Mouse (Mus musculus): ENCODE results near the gene Slit2. TPM values are rescaled to one million over a fixed set of nuclear protein-coding genes. Genes with fewer than 3 reads are reported as not detected.

Slit2 gene
- total RNA-seq, 2 experiments from 2014 or later, result 38.9 to 45.8 TPM

- no peak for DNase-seq
These were observed 247.6 kb downstream of the Slit2 start for GRCm38 (mm10) chr5:48230430-48231080.

GRCm38 (mm10) chr5:48234728-48235127 is 251.8 kb downstream of the Slit2 start:
- DNase-seq, result no peak

- DNase-seq, result no peak
These were observed 252.3 kb downstream of the Slit2 start for GRCm38 (mm10) chr5:48235270-48235669.

- DNase-seq, result peak; percentile 30 to 43
These were observed 257.8 kb downstream of the Slit2 start for GRCm38 (mm10) chr5:48240751-48241150.

GRCm38 (mm10) chr5:48248327-48248726 is 265.4 kb downstream of the Slit2 start:
- no peak for DNase-seq

- no peak for DNase-seq
These were observed 294.6 kb downstream of the Slit2 start for GRCm38 (mm10) chr5:48277561-48277960.

- DNase-seq, result no peak
These were observed 318.2 kb downstream of the Slit2 start for GRCm38 (mm10) chr5:48301186-48301585.

- DNase-seq, result no peak
These were observed 332.2 kb downstream of the Slit2 start for GRCm38 (mm10) chr5:48315057-48315602.

GRCm38 (mm10) chr5:48320597-48320996 is 337.7 kb downstream of the Slit2 start:
- DNase-seq, result no peak

GRCm38 (mm10) chr5:48326221-48326620 is 343.3 kb downstream of the Slit2 start:
- no peak for DNase-seq

GRCm38 (mm10) chr5:48327652-48328051 is 344.7 kb downstream of the Slit2 start, which contains the start of gene 5730480H06Rik:
Gene 5730480H06Rik, plus strand, starts transcription at chr5:48327952.
- no peak for DNase-seq

- DNase-seq, result no peak
These were observed 346.8 kb downstream of the Slit2 start for GRCm38 (mm10) chr5:48329751-48330150.

- DNase-seq, result no peak
These were observed 347.9 kb downstream of the Slit2 start for GRCm38 (mm10) chr5:48330817-48331216.

- DNase-seq, result no peak
These were observed 348.5 kb downstream of the Slit2 start for GRCm38 (mm10) chr5:48331441-48331840.

GRCm38 (mm10) chr5:48333407-48333806 is 350.5 kb downstream of the Slit2 start:
- DNase-seq, result no peak

GRCm38 (mm10) chr5:48333884-48334513 is 351.1 kb downstream of the Slit2 start:
- no peak for DNase-seq

GRCm38 (mm10) chr5:48340808-48341433 is 358.0 kb downstream of the Slit2 start:
- no peak for DNase-seq

GRCm38 (mm10) chr5:48345095-48345982 is 362.4 kb downstream of the Slit2 start:
- no peak for DNase-seq

- no peak for DNase-seq
These were observed 363.2 kb downstream of the Slit2 start for GRCm38 (mm10) chr5:48345983-48346648.

GRCm38 (mm10) chr5:48349309-48349708 is 366.4 kb downstream of the Slit2 start:
- no peak for DNase-seq

Measured in layer of hippocampus, postnatal 36 days (tissue).